Mouse (Mus musculus) stomach, postnatal 0 days (tissue): Measurements from ENCODE around the gene Fntb. TPM values are rescaled to one million over a fixed set of nuclear protein-coding genes. Genes with fewer than 3 reads are reported as not detected.

Source experiments
- ATAC-seq: fragments of 200-750 bp; cut with Nextera tagmentation; 2 replicates; pipeline ENCODE4 v1.8.0; 2017; ENCODE audit not compliant: low FRiP score, low TSS enrichment
- DNase-seq: peaks from one replicate; pipeline ENCODE4 v3.0.0-alpha.2; 2016; ENCODE audit warnings: low spot score
- H3K27ac ChIP-seq: fragments of 300-500 bp; sonication (generic); replicated peaks from 2 replicates; pipeline ENCODE4 v1.5.1; 2014; ENCODE audit warnings: mild to moderate bottlenecking, control low read depth
- H3K27me3 ChIP-seq: fragments of 300-500 bp; sonication (generic); 2 replicates; pipeline ENCODE4 v1.6.1; 2014; ENCODE audit warnings: low read length; ENCODE audit not compliant: control insufficient read depth, insufficient read depth
- H3K36me3 ChIP-seq: fragments of 300-500 bp; sonication (generic); 2 replicates; pipeline ENCODE4 v1.6.1; 2014; ENCODE audit warnings: low read length, mixed read lengths; ENCODE audit not compliant: control insufficient read depth, insufficient read depth
- H3K4me1 ChIP-seq: fragments of 300-500 bp; sonication (generic); replicated peaks from 2 replicates; pipeline ENCODE4 v1.6.1; 2014; ENCODE audit warnings: antibody characterized with exemption; ENCODE audit not compliant: control insufficient read depth, insufficient read depth
- H3K4me2 ChIP-seq: fragments of 300-500 bp; sonication (generic); replicated peaks from 2 replicates; pipeline ENCODE4 v1.6.1; 2014; ENCODE audit warnings: low read depth, mild to moderate bottlenecking, control low read depth, moderate library complexity
- H3K4me3 ChIP-seq: fragments of 300-500 bp; sonication (generic); 2 replicates; pipeline ENCODE4 v1.5.1; 2014; ENCODE audit warnings: low read depth, low read length, control low read depth
- H3K9ac ChIP-seq: fragments of 300-500 bp; sonication (generic); 2 replicates; pipeline ENCODE4 v1.6.1; 2014; ENCODE audit warnings: mild to moderate bottlenecking, low read length, control low read depth, mixed read lengths
- H3K9me3 ChIP-seq: fragments of 300-500 bp; sonication (generic); 2 replicates; pipeline ENCODE4 v1.6.1; 2016; ENCODE audit warnings: low read length; ENCODE audit not compliant: control insufficient read depth
- CTCF ChIP-seq: IDR thresholded peaks from 2 replicates; pipeline ENCODE4 v1.5.1; 2016; ENCODE audit warnings: antibody characterized with exemption, low read depth, mild to moderate bottlenecking, moderate library complexity
- EP300 ChIP-seq: optimal IDR thresholded peaks from 2 replicates; pipeline ENCODE3; 2016; ENCODE audit warnings: antibody characterized with exemption
- WGBS: fragments of 180-500 bp; shearing (Covaris S2); extraction: QIAGEN DNeasy Blood & Tissue Kit; methylation state at CpG from one replicate; pipeline ENCODE4 v1.1.7; 2014; 5-methylcytosine and 5-hydroxymethylcytosine counted together
- polyA plus RNA-seq: library from polyadenylated mRNA; unstranded; fragments of >200 nt; fragmentation: Nextera tagmentation; extraction: Ambion mirVana; gene quantifications from 2 replicates; pipeline ENCODE4 v1.2.1, GENCODE M21; 2015

Fntb gene
- polyA plus RNA-seq, 1 experiment from 2014 or later = 22.4 TPM

DNA sequence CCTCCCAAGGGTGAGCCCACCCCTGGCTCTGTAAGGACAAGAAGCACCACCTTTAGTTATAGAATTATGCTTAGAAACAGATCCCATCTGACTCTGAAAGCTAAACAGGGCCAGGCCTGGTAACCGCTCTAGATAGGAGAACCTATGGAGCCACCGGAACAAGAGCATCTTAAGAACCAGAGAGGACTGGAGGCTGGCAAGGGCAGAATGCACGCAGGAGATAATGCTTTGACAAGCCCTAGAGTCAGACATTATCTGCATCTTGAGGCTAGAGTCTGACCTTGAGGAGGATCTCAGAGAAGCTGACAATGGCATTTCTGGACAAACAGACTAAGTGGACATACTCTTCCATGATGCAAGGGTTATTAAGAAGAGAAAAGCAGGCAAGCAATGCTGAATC is 182.1 kb downstream of the Fntb start:
- Histone ChIP-seq H3K27me3 (no peaks in the 10 kb centered on the region), H3K9ac (no peak overlapping the region), H3K4me1 (no peaks in the 10 kb centered on the region), H3K9me3 (no peaks in the 10 kb centered on the region), H3K27ac (no peak overlapping the region), H3K36me3 (peaks cover 17% of the 10 kb centered on the region; the same call in 1 of the 2 replicates), H3K4me2 (no peak overlapping the region), H3K4me3 (no peak overlapping the region)
- WGBS = 97% methylated on average over 3 of the region's 3 CpGs
- no peak for DNase-seq
- ATAC-seq = no peak
- TF ChIP-seq EP300 (no peak), CTCF (no peak)

- DNase-seq (no peak), ATAC-seq (no peak)
- no peaks in the 10 kb centered on the region for H3K27me3 ChIP-seq
- no peak overlapping the region for H3K9ac ChIP-seq
- no peaks in the 10 kb centered on the region for H3K4me1 ChIP-seq
- H3K9me3 ChIP-seq = no peaks in the 10 kb centered on the region
- no peak overlapping the region for H3K4me3 ChIP-seq
- peaks cover 21% of the 10 kb centered on the region for H3K36me3 ChIP-seq
- no peak for TF ChIP-seq CTCF
- TF ChIP-seq EP300 = no peak
- H3K27ac ChIP-seq = no peak overlapping the region
- H3K4me2 ChIP-seq = no peak overlapping the region
- WGBS = 85% methylated on average over 2 of the region's 2 CpGs
Measured at GRCm38 (mm10) chr12:76948185-76948584, 182.8 kb downstream of the Fntb start.

GRCm38 (mm10) chr12:76948781-76949180 is 183.4 kb downstream of the Fntb start:
- ATAC-seq = peak; percentile 75; the same call in 1 of the 2 replicates
- Histone ChIP-seq H3K4me1 (no peaks in the 10 kb centered on the region), H3K9me3 (no peaks in the 10 kb centered on the region), H3K27me3 (no peaks in the 10 kb centered on the region), H3K27ac (no peak overlapping the region), H3K4me2 (no peak overlapping the region), H3K36me3 (peaks cover 21% of the 10 kb centered on the region), H3K9ac (no peak overlapping the region), H3K4me3 (no peak overlapping the region)
- TF ChIP-seq EP300 (no peak), CTCF (no peak)
- DNase-seq = no peak
- WGBS = 61% methylated on average over 3 of the region's 3 CpGs

- H3K4me3 ChIP-seq = no peak overlapping the region
- no peak overlapping the region for H3K27ac ChIP-seq
- TF ChIP-seq EP300 (no peak), CTCF (no peak)
- DNase-seq (no peak), ATAC-seq (no peak)
- H3K36me3 ChIP-seq = peaks cover 20% of the 10 kb centered on the region
- no peaks in the 10 kb centered on the region for H3K9me3 ChIP-seq
- no peak overlapping the region for H3K9ac ChIP-seq
- no peak overlapping the region for H3K4me2 ChIP-seq
- no peaks in the 10 kb centered on the region for H3K27me3 ChIP-seq
- H3K4me1 ChIP-seq = 0 out of 2 replicates have a peak, but pooled peaks cover 2% of the 10 kb centered on the region
- WGBS = 79% methylated on average over 5 of the region's 5 CpGs
Measured at GRCm38 (mm10) chr12:76950330-76950729, 184.9 kb downstream of the Fntb start.

DNA sequence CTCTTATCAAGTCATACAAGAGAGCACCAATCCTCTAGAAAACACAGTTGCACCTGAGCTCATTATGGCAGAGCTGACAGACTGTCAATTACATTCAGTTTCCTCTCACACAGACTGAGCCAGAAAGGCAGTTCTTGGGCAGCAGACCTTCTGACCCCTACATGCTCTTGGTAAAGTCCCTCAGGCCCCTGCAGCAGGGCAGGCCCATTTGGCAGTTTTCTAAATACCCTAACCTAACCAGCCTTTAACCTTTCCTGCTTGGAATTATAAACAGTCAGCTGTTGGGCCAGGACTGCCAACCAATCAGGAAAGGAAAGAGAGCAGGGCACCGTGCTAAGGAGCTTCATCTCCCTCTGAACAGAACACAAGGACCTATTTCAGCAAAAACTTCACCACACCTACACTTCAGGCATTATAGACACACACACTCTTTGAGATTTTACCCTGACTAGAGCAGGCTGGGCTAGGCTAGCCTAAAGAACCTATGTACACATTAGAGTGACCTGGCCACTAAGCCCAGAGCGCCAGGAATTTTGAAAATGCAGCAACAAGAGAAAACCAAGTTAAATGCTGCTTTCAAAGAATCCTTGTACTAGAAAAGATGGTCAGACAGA is 188.5 kb downstream of the Fntb start:
- 60% methylated on average over 2 of the region's 2 CpGs for WGBS
- Histone ChIP-seq H3K9me3 (no peaks in the 10 kb centered on the region), H3K27ac (0 out of 2 replicates have a peak overlapping the region, but pooled peaks have one; percentile 30), H3K27me3 (no peaks in the 10 kb centered on the region), H3K9ac (no peak overlapping the region), H3K4me3 (no peak overlapping the region), H3K4me2 (no peak overlapping the region), H3K36me3 (peaks cover 15% of the 10 kb centered on the region), H3K4me1 (0 out of 2 replicates have a peak, but pooled peaks cover 6% of the 10 kb centered on the region)
- no peak for TF ChIP-seq EP300
- ATAC-seq (no peak), DNase-seq (no peak)

DNA sequence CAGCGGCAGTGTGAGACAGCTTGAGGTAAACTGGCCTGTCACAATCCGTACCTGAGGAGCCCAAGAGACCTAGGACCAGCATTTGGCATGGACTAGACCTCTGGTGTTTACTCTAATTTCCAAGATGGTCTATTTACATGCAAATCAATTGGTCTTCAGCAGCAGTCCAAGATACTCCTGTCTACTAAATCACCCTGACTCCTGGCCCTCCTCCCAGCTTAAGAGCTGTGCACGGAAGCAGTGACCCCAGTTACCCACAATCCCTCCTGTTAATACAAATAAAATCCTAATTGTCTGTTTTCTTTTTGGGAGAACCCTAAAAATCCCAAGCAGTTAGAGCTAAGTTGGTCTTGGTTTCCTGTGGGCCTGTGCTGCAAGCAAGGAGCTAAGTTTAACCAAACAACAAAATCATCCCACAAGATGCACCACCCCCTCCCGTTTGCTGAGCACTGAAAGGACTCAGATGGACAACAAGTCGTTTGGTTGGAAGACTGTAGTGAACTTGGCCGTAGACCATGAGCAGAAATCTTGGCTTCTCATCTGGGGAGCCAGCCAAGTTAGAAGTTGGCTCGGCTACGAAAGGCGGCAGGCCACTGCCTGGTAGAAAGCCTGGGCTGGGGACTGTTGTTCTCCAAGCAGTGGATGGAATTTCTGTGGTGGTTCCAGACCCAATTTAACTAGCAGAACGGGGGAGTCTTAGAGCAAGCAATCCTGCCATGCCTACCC is 189.5 kb downstream of the Fntb start:
- H3K27ac ChIP-seq = peak overlapping the region; percentile 53
- H3K4me1 ChIP-seq = 0 out of 2 replicates have a peak, but pooled peaks cover 6% of the 10 kb centered on the region
- H3K9ac ChIP-seq = no peak overlapping the region
- TF ChIP-seq CTCF (no peak), EP300 (no peak)
- peaks cover 15% of the 10 kb centered on the region for H3K36me3 ChIP-seq
- WGBS = 33% methylated on average over 10 of the region's 10 CpGs
- no peaks in the 10 kb centered on the region for H3K9me3 ChIP-seq
- H3K4me2 ChIP-seq = no peak overlapping the region; the same call in 1 of the 2 replicates
- no peak overlapping the region for H3K4me3 ChIP-seq
- DNase-seq = peak; percentile 48
- no peaks in the 10 kb centered on the region for H3K27me3 ChIP-seq
- peak; percentile 39; the same call in 1 of the 2 replicates for ATAC-seq
